Mouse (Mus musculus) ovary, postnatal 36 days (tissue): ENCODE results near the gene Klra9.
"Not testable (repeated sequence)": the region's sequence is repeated elsewhere in the genome, so short reads cannot be mapped to it uniquely, and the experiment has no call there.

Source experiments
- DNase-seq: peaks from one replicate; pipeline ENCODE4 v3.0.0; 2022; ENCODE audit warnings: low spot score, mixed read lengths

The Klra9 gene

GRCm38 (mm10) chr6:130193012-130193411 lies at the start of gene Klra9:
Klra9 (minus strand) TSS chr6:130193112.
- DNase-seq, result not testable (repeated sequence)

- DNase-seq, result no peak
Measured at GRCm38 (mm10) chr6:130237536-130237935, 44.6 kb upstream of the Klra9 start.

GRCm38 (mm10) chr6:130236635-130237034 lies 43.7 kb upstream of the Klra9 start:
- no peak for DNase-seq

GRCm38 (mm10) chr6:130233222-130233621 lies 40.3 kb upstream of the Klra9 start, which contains the start of gene Klra7:
Klra7 (minus strand) TSS chr6:130233322.
- DNase-seq, result no peak

- not testable (repeated sequence) for DNase-seq
Measured at GRCm38 (mm10) chr6:130197453-130197852, 4.5 kb upstream of the Klra9 start.

- not testable (repeated sequence) for DNase-seq
Measured at GRCm38 (mm10) chr6:130129798-130130197, 63.1 kb downstream of the Klra9 start, which contains the start of gene Klra8. Klra8 (minus strand) TSS chr6:130129898.
